Mouse (Mus musculus) kidney, postnatal 10 days (tissue): ENCODE data around the gene Plekhg4.
A peak's percentile ranks its signal among the peaks of the same experiment; 100 is the strongest.

ENCODE experiments used
- DNase-seq: peaks from one replicate; pipeline ENCODE4 v3.0.0; 2021; ENCODE audit warnings: mixed read lengths

The Plekhg4 gene

GRCm38 (mm10) chr8:105349096-105349771 lies 23.8 kb upstream of the Plekhg4 start:
- DNase-seq: peak; percentile 59

- DNase-seq: no peak
Observed at GRCm38 (mm10) chr8:105350186-105350585, 22.9 kb upstream of the Plekhg4 start.

- no peak for DNase-seq
Observed at GRCm38 (mm10) chr8:105353583-105354135, 19.4 kb upstream of the Plekhg4 start.

- no peak for DNase-seq
Observed at GRCm38 (mm10) chr8:105354549-105354948, 18.5 kb upstream of the Plekhg4 start.

GRCm38 (mm10) chr8:105355179-105356024 lies 17.7 kb upstream of the Plekhg4 start:
- peak; percentile 67 for DNase-seq

- DNase-seq: no peak
Observed at GRCm38 (mm10) chr8:105356681-105357080, 16.4 kb upstream of the Plekhg4 start.

- DNase-seq: peak; percentile 15
Observed at GRCm38 (mm10) chr8:105359208-105359607, 13.9 kb upstream of the Plekhg4 start.

GRCm38 (mm10) chr8:105359646-105360045 lies 13.4 kb upstream of the Plekhg4 start:
- DNase-seq: peak; percentile 50

- peak; percentile 88 for DNase-seq
Observed at GRCm38 (mm10) chr8:105361751-105362702, 11.0 kb upstream of the Plekhg4 start.

GRCm38 (mm10) chr8:105367107-105367506 lies 6.0 kb upstream of the Plekhg4 start:
- no peak for DNase-seq

GRCm38 (mm10) chr8:105372473-105372872 lies 601 bp upstream of the Plekhg4 start:
- DNase-seq: no peak

GRCm38 (mm10) chr8:105374513-105374966 lies 1.5 kb downstream of the Plekhg4 start:
- peak; percentile 53 for DNase-seq

GRCm38 (mm10) chr8:105378673-105379072 lies 5.6 kb downstream of the Plekhg4 start:
- DNase-seq: peak; percentile 88

GRCm38 (mm10) chr8:105380308-105380707 lies 7.2 kb downstream of the Plekhg4 start:
- DNase-seq: no peak

GRCm38 (mm10) chr8:105384070-105384469 lies 11.0 kb downstream of the Plekhg4 start:
- DNase-seq: no peak

GRCm38 (mm10) chr8:105387151-105387550 lies 14.1 kb downstream of the Plekhg4 start:
- peak; percentile 70 for DNase-seq

- DNase-seq: peak; percentile 46
Observed at GRCm38 (mm10) chr8:105389096-105389495, 16.0 kb downstream of the Plekhg4 start.

- no peak for DNase-seq
Observed at GRCm38 (mm10) chr8:105393089-105393787, 20.2 kb downstream of the Plekhg4 start.

GRCm38 (mm10) chr8:105393915-105394314 lies 20.8 kb downstream of the Plekhg4 start:
- DNase-seq: no peak

GRCm38 (mm10) chr8:105397747-105398146 lies 24.7 kb downstream of the Plekhg4 start:
- DNase-seq: peak; percentile 75

GRCm38 (mm10) chr8:105400016-105400415 lies 26.9 kb downstream of the Plekhg4 start:
- no peak for DNase-seq

- no peak for DNase-seq
Observed at GRCm38 (mm10) chr8:105403467-105403866, 30.4 kb downstream of the Plekhg4 start.
